Mouse (Mus musculus): ENCODE measurements around the gene Astn1.

DNA sequence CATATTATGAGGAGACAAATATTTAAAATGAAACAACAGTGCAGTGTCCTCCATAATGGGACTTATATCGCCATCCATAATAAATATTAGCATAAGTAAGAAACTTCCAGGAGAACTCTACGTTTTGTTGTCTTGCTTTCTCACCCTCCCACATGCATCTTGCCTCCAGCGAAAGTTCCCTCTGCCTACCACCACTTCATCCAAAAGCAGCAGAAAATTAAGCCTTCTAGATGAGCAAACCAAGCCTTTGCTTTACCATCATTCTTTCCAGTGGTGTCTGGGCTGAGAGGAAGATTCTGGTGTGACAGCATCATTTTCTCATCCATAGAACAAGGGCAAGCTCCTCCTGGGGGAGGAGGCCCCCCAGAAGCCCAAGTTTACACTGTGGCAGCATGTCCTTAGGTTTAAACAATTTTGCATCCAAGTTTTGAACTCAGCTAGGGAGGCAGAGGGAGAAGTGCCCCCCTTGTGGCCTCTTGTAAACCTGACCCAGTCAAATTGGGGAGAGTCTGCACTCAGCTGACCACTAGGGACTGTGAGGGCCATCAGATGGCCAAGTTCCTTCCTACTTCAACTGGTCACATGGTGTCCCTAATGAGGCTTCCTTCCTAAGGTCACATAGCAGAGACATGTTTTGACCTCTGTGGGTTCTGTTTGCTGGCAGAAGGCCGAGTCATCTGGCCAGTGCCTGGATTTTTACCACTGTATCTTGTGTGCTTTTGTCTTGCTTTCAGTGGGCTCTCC lies 147.2 kb downstream of the Astn1 start:
- TF ChIP-seq POLR2A (IDR thresholded peaks at IDR 0.05; ENCODE audit: borderline replicate concordance, extremely low read depth, low read depth, low read length) (no peak), CTCF (IDR thresholded peaks at IDR 0.05; ENCODE audit: insufficient read depth, low read length) (no peak)

Data from lung, adult 2 months (tissue).